Mouse (Mus musculus) olfactory bulb, adult 2 months (tissue): Measurements from ENCODE around the gene Uqcr11.

Source experiments
- CTCF ChIP-seq: fragments of 200-500 bp; IDR thresholded peaks from 2 replicates; pipeline ENCODE4 v1.5.1; 2012; ENCODE audit warnings: low read depth, mild to moderate bottlenecking, low read length, moderate library complexity; ENCODE audit not compliant: insufficient read depth
- POLR2A ChIP-seq: fragments of 200-500 bp; IDR thresholded peaks from 2 replicates; pipeline ENCODE4 v1.6.1; 2012; ENCODE audit warnings: mild to moderate bottlenecking, low read depth, low read length, moderate library complexity; ENCODE audit not compliant: insufficient read depth

- TF ChIP-seq CTCF = no peak
- TF ChIP-seq POLR2A = no peak
Observed at GRCm38 (mm10) chr10:80385811-80386734, 20.6 kb downstream of the Uqcr11 start.
